Mouse (Mus musculus): ENCODE measurements around the gene Myo15b. TPM values are rescaled to one million over a fixed set of nuclear protein-coding genes. Genes with fewer than 3 reads are reported as not detected.

Myo15b gene
- total RNA-seq, 1 experiment from 2014 or later: not detected

DNA sequence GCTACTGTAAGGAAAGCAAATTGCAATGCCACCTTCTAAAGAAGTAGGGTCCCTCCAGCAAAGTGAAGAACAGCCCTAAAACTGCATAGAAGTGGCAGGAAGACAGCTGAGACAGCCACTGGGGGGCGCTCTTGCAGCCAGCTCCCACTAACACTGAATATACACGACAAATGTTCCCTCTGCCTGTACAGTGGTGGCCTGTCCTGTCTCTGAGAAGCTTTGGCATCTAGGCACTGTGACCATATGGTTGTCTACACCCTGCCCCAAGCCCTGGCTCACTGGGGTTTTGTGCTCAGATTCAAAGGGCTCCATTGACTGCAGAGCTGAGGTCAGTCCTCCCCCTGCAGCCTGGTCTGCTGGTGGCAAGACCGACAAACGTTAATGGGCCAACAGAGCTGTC, 40.7 kb downstream of the Myo15b start:
- ATAC-seq (ENCODE audit: extremely low read depth, insufficient number of reproducible peaks, low FRiP score, poor library complexity, severe bottlenecking): 0 out of 2 replicates have a peak, but pooled peaks have one; percentile 47

DNA sequence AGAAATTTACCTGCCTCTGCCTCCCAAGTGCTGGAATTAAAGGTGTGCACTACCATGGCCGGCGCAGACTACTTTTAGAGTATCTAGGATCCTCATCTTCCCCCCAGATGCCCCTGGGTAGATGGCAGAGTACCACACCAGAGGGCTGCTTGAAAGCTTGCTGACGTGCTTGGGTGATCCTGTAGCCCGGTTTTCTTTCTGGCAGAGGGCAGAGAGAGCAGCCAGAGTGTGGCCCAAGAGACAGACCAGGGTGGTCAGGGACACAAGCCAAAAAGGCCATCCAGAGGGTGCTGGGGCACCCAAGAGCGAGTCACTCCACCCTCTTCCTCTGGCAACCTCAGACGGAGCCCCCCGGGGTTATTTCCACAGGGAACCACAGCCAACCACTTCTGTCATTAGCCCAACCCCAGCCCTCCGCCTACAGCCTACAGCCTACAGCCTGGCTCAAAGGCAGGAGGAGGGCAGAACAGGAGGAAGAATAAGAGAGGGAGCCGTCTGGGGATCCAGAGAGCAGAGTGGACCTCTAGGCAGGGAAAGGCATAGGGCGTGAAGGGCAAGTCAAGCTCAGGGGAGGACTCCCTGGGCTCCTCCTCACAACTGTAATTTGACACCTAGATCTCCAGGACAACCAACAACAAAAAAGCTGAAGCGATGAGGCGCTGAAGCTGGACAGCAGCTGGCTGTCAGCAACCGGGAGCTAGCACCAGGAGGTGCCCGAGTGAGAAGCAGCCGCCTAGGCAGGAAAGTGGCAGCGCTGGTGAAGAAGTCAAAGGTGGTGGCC, 41.5 kb downstream of the Myo15b start, which contains the start of gene Smim5:
Smim5 (plus strand) TSS at position 481 of the 781 bp plus-strand sequence.
- no peak for ATAC-seq (ENCODE audit: extremely low read depth, insufficient number of reproducible peaks, low FRiP score, poor library complexity, severe bottlenecking)

DNA sequence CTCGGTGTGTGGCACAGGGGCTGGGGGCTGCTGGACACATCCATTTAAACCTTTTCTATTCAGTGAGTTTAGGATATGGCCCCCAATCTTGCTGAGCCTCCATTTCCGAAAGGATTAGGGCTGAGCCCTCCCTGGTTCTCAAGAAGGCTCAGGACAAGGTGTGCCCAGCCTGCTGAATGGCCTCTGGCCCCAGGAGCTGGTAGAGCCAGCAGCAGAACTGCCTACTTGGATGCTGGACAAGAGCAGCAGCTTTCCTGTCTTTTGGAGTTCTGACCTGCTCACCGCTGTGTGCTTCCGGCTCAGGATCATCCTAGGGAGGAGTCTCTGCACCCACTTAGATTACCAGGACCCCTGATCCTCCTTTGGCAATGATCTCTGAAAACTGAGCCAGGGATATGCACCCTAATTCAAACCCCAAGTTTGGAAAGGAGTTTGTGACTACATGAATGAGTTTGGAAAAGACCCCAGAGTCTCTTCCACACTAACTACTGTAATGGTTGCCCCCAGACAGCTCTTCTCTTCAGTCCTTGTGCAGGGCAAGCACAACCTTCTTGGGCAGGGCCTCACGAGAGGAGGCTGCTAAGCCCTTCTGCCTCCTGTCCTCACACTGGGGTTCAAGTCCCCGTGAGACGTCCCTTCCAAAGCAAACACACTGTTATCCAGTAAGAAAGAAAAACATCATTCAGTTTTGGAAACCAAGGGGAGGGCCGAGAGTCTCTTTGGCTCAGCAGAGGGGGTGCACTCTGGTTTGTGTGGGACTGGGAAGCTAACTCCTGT, 42.5 kb downstream of the Myo15b start:
- ATAC-seq (ENCODE audit: extremely low read depth, insufficient number of reproducible peaks, low FRiP score, poor library complexity, severe bottlenecking): no peak

DNA sequence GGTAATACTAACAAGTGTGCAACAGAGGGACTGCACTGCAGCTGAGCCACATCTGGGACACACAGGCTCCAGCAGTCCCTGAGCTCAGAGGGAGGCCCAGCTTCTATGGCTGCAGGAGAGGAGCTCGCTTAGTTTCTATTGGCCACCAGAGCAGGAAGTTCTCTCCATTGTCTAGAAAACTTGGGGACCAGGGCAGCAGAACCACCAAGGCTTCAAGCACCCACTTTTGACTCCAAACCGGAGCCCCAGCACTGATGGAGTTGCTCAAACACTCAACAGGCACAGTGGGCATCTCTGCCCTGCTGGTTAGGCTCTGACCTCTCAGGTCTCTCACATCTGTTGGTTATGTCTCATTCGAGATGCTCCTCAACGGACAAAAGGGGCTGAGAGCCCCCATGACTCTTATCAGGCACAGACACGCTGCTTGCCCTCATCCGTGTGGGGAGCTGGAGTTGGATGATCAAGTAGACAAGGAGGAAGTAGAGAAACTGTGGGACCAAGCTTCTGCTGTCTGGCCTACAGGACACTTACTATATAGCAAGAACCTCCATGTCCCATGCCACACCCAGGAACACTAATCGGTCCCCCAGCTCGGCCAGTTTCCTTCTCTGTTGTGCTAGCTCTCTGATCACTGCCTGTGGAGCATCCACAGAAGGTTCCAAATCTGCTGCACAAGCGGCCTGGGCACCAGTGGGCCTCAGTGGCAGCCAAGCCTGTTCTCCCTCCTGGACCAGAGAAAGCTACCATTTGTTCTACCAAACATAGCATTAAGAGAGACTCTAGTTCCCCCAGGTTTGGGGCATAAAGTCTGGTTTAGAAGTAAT, 43.3 kb downstream of the Myo15b start:
- no peak for ATAC-seq (ENCODE audit: extremely low read depth, insufficient number of reproducible peaks, low FRiP score, poor library complexity, severe bottlenecking)

DNA sequence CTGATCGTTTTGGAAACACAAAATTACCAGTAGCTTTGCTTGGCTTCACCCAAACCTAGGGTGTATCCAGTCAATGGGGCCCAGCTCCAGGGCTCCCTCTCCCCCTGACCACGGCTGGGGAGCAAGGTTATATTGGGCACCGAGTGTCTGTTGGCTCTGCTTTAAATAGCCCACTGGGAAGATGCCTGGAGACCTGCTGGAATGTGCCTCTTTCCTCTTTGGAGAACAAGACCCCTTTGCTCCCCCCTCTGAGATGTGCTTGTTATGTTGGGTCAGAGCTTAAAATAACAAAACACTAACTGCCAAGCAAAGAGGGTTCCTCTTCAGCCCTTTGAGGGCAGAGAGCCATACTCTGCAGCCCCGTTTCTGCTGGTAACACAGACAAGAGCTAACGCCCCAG, 44.0 kb downstream of the Myo15b start:
- no peak for ATAC-seq (ENCODE audit: extremely low read depth, insufficient number of reproducible peaks, low FRiP score, poor library complexity, severe bottlenecking)

DNA sequence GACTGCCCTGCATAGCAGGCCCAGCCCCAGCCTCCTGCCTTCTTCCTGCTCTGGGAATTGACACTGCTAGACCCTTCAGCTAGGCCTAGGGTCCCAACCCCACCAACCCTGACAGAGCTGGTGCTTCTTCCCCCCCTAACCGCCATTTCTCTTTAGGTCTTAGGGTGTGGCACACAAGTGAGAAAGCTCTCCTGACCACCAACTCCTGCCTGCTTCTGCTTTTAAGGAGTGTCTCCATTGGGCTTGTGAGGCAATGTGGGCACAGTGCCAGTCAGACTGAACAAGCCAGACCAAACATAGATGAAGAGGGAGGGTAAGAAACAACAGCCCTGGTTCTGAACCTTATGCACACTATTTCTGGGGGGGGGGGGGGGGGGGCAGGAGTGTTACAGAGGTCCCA, 44.6 kb downstream of the Myo15b start:
- ATAC-seq (ENCODE audit: extremely low read depth, insufficient number of reproducible peaks, low FRiP score, poor library complexity, severe bottlenecking): peak; percentile 35; the same call in 1 of the 2 replicates

DNA sequence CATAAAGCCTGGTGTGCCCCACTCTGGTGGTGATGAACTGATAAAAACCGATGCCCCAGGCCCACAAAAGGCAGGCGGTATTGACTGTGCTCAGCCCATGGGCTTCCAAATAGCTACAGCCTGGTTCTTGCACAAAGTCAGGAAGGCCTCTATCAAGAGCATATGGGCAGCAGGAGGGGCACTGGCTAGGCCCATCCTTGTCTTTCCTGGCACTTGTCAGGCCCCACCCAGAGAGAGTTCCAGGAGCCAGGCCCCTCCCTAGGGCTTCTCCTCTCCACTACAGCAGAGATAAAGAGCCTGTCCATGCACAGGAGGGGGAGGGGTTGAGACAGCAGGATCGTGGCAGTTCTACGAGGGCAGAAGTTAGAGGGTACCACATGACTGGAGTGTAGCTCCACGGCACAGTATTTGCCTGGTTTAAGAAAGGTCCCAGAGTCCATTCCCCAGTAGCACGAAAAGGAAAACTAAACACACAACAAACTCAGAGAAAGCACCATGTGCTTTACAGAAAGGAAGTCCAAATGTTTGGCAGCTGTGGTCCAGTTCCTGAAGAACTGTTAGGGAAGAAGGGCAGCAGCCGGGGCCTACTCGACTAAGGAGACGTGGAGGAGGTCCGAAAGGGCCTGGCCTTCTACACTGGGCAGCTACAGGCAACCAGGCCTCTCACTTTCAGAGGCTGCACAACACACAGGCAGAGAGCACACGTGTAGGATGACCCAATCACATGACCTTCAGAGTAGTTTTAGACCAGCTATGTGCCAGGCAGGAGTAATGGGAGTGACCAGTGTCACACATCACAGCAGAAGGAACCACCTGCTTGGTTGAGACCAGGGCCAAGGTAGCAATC, 45.4 kb downstream of the Myo15b start:
- no peak for ATAC-seq (ENCODE audit: extremely low read depth, insufficient number of reproducible peaks, low FRiP score, poor library complexity, severe bottlenecking)

DNA sequence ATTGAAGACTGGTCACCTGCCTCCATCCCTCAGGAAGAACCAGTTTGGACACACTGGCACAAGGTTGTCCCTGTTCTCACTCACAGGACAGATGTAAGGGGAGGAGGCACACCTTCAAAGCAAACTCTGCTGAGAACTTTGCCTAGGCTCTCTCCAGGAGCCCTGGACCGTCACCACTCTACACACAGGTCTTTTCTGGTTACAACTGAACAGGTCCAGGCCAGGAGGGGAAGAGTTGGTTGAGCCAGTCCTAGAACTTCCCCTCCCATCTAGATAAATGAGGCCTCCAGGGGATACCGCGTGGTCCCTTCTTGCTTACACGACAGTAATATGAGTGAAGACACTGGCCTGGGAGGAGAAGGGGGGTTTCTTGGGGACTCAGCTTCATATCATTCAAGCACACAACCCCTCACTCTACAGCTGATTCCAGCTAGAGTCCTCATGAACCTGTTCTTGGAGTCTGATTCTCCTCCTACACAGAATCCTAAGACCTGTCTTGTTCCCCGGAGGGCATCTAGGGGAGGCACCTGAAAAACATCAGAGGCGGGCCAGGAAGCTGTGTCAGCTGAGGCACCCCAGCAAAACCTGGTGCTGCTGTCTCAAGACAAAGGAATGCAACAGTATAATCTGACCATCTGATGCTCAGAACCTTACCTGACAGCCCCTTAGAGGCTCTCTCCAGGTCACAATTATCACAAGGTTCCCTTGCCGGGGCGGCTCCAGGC, 46.2 kb downstream of the Myo15b start:
- ATAC-seq (ENCODE audit: extremely low read depth, insufficient number of reproducible peaks, low FRiP score, poor library complexity, severe bottlenecking): no peak

DNA sequence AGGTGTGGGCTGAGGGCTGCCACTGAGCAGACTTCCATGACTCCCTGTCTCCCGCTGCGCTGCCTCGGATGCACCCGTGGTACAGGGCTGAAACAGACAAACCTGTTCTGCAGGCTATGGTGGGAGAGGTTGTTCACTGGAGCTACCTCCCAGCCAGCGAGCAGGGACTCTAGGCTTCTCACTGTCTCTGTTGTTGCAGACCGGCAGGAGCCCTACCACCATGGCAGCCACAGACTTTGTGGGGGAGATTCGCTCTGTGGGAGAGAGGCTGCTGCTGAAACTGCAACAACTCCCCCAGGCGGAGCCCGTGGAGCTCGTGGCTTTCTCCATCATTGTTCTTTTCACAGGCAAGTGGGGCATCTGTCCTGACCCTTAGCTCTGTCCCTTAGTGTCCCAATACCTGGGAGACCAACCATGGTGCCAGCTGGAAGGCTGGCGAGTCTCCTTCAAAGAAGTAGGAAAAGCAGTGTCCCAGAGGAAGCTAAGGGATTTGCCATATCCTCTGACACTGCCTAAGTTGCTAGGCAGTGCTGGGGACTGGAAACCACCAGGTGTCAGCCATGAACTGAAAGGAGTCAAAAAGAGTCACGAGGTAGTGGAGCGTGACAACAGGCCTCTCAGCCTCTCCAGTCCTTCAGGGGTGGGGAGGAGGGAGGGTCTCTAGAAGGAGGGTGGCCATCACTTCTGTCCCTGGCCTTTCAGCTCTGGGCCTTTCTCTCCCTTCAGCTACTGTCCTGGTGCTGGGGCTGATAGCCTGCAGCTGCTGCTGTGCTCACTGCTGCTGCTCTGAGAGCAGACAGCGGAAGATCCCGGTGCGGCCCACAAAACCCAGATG, 47.0 kb downstream of the Myo15b start:
- ATAC-seq (ENCODE audit: extremely low read depth, insufficient number of reproducible peaks, low FRiP score, poor library complexity, severe bottlenecking): no peak

DNA sequence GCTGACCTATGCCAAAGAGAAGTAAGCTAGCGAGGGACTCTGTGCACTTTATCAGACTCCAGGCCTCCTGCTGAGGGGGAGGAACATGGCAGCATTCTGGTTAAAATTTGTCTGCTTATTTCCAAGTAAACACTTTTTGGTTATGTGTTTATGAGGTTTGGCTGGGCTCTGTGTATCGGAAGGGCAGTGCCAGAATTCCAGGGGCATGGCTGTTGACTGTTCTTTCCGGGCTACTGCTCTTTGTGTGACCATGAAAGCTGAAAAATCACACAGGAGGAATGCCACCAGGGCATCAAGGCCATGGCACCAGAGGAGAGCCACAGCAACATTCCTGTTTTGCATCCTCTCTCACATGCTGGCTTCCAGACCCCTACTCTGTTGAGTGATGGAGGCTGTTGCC, 47.9 kb downstream of the Myo15b start:
- ATAC-seq (ENCODE audit: extremely low read depth, insufficient number of reproducible peaks, low FRiP score, poor library complexity, severe bottlenecking): no peak

DNA sequence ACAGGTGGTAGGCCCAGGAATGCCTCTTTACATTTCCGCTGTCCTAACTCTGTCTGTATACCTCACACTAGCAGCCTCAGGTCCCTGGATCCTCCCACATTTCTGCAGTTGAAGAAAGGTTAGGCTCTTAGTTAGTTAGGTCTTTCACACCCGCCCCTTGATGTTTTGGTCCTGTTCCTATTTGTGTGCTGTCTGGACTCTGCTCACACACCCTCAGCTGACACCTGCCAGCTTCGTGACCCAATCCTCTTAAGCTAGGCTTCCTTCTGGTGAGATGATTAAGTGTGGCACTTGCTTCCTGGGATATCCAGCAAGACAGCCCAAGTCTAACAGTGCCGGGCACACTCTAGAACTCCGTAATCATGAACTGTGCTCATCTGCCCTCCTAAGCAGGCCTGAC, 48.3 kb downstream of the Myo15b start:
- no peak for ATAC-seq (ENCODE audit: extremely low read depth, insufficient number of reproducible peaks, low FRiP score, poor library complexity, severe bottlenecking)

DNA sequence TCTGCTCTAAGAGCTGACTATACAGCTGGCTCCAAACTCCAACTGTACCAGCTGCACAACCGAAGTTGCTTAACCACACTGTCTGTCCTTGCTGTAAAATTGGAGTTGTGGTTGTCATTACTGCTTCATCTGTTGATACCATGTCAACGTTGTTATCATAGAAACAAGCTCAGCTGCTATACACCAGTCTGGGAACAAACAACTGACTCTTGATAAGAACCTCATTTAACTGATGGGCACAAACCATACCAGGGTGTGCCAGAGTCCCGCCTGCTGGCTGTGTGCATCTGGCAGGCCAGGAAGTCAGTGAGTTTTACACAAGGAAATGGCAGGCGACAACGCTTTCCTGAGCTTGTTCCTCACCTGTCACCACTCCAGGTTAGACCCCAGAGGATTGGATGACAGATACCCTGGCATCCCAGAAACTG, 52.9 kb downstream of the Myo15b start:
- ATAC-seq (ENCODE audit: extremely low read depth, insufficient number of reproducible peaks, low FRiP score, poor library complexity, severe bottlenecking): no peak

DNA sequence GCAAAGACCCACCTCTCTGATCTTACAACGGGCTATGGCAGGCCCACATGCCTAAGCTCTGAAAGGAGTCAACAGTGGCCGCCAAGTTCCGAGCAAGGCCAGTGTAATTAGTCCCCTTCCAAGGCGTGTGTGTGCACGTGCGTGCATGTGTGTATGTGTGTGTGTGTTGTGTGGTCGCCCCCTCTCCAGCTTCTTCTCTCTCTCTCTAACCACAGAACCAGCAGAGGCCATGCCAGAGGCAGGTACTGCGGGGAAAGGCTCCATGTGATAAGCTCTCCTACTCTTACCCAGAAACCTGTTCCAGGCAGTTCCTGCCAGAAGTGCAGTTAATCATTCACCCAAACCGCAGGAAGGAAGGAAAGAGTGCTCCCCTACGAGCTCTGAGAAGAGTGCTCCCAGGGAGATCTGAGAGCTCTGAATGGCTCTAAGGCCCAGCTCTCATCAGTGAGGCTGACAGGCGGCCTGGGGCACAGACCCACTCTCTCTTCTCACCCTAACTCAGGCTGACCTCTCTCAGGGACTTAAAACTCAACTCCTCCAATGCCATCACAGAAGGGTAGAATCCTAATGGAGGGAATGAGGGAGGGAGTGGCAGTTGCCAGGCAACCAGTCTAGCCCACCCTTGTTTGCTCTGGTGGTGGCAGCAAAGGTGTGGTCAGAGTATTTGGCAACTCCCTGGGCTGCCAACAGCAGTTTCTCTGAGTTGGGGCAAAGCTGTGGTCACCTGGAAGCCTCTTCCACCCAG, 53.6 kb downstream of the Myo15b start, which contains the start of gene Smim6:
Smim6 (plus strand) TSS at position 386 of the 745 bp plus-strand sequence.
- ATAC-seq (ENCODE audit: extremely low read depth, insufficient number of reproducible peaks, low FRiP score, poor library complexity, severe bottlenecking): no peak

DNA sequence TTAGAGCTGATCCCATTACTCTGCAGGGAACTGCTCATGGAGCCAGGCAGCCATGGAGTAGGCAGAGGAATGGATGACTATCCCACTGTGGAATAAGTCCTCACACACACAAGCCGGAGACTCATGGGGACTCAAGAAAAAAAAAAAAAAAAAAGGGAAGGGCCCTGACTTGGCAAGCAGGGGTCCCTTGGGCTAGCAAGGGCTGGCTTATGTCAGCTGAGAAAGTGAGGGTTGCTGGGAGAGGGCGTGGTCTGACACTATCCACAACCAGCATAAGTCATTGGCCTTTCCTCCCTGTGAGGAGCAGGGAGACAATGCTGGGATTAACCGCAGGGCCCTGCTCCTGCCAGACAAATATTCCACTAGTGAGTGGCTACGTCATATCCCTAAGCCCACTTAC, 58.4 kb downstream of the Myo15b start:
- no peak for ATAC-seq (ENCODE audit: extremely low read depth, insufficient number of reproducible peaks, low FRiP score, poor library complexity, severe bottlenecking)

DNA sequence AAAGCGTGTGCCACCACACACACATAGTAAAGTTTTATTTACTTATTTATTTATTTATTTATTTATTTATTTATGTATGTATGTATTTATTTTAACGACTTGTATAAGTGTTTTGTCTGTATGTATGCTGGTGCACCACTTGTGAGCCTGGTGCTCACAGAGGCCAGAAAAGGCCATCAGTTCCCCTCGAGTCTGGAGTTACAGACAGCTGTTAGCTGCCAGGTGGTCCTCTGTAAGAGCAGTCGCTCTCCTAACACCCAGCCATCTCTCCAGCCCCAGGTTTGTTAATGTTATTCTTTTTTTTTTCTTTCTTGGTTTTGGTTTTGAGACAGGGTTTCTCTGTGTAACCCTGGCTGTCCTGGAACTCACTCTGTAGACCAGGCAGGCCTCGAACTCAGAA, 60.4 kb downstream of the Myo15b start:
- no peak for ATAC-seq (ENCODE audit: extremely low read depth, insufficient number of reproducible peaks, low FRiP score, poor library complexity, severe bottlenecking)

DNA sequence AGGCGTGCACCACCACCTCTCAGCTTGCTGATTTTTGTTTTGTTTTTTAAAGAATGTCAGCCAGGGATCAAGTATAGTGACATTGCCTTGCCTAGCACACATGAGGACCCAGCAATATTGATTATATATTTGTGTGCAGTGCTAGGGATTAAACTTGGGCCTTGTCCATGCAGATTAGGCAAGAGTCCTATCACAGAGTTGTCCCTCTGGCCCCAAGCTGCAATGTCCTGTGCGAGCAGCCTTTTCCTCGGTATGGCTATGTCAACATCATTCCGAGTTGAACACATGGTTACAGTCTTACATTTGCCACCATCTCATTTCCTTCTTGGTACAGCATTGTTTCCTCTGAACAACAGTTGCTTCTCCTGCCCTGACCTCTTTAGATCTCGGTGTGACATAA, 60.9 kb downstream of the Myo15b start:
- ATAC-seq (ENCODE audit: extremely low read depth, insufficient number of reproducible peaks, low FRiP score, poor library complexity, severe bottlenecking): no peak

Data from neutrophil, adult 5-6 weeks (primary cell).